Mouse (Mus musculus): ENCODE data around the gene Rft1. TPM values are rescaled to one million over a fixed set of nuclear protein-coding genes. Genes with fewer than 3 reads are reported as not detected.

The Rft1 gene
- polyA plus RNA-seq, 1 experiment from 2014 or later = 14.7 TPM

GRCm38 (mm10) chr14:30616751-30617150, 37.4 kb upstream of the Rft1 start:
- Histone ChIP-seq H3K27ac (ENCODE audit: low read length) (no peak overlapping the region), H3K4me2 (ENCODE audit: low read depth, low read length) (no peak overlapping the region), H3K4me3 (ENCODE audit: low read length) (no peak overlapping the region), H3K9ac (ENCODE audit: low read depth, low read length) (no peak overlapping the region), H3K36me3 (ENCODE audit: control insufficient read depth, insufficient read depth, low read length) (no peaks in the 10 kb centered on the region), H3K9me3 (ENCODE audit: control insufficient read depth, low read length) (no peaks in the 10 kb centered on the region), H3K27me3 (replicated peaks; ENCODE audit: control insufficient read depth, insufficient read depth, low read length) (no peaks in the 10 kb centered on the region), H3K4me1 (ENCODE audit: control insufficient read depth, insufficient read depth, low read length) (peaks cover 10% of the 10 kb centered on the region; the same call in 1 of the 2 replicates)
- WGBS = 64% methylated on average over 2 of the region's 2 CpGs
- ATAC-seq = no peak

- Histone ChIP-seq H3K36me3 (ENCODE audit: control insufficient read depth, insufficient read depth, low read length) (no peaks in the 10 kb centered on the region), H3K9ac (ENCODE audit: low read depth, low read length) (no peak overlapping the region), H3K4me3 (ENCODE audit: low read length) (no peak overlapping the region), H3K9me3 (ENCODE audit: control insufficient read depth, low read length) (no peaks in the 10 kb centered on the region), H3K4me2 (ENCODE audit: low read depth, low read length) (no peak overlapping the region), H3K27me3 (replicated peaks; ENCODE audit: control insufficient read depth, insufficient read depth, low read length) (no peaks in the 10 kb centered on the region), H3K4me1 (ENCODE audit: control insufficient read depth, insufficient read depth, low read length) (peaks cover 6% of the 10 kb centered on the region; the same call in 1 of the 2 replicates), H3K27ac (ENCODE audit: low read length) (no peak overlapping the region)
- WGBS = 90% methylated on average over 2 of the region's 2 CpGs
- no peak for ATAC-seq
These were observed 35.3 kb upstream of the Rft1 start for GRCm38 (mm10) chr14:30618746-30619275.

DNA sequence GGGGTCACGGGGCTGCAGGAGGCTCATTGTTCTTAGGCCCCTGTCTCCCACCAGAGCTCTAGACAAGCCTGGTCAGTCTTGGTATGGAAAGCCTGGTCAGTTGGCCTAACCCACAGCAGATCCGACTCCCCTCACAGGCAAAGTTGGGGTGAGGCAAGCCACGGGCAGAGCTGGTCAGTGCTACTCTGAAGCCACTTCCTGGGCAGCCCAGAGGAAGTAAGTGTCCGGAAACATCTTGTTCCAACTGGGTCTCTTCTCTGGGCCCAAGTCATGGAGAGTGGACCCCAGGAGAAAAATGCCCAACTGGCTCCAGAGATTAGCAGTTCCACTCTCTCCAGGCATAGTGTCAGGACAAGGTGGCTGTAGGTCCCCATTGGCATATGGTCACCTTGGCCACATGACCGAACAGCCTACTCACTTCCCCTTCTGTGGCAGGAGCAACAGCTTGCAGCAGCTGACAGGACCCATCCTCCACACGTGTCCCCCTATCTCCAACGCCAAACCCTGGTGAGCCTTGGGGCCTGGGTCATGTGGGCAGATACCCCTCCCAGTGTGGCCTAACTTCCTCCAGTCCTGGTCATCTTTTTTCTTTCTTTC, 34.1 kb upstream of the Rft1 start:
- Histone ChIP-seq H3K27ac (ENCODE audit: low read length) (no peak overlapping the region), H3K4me1 (ENCODE audit: control insufficient read depth, insufficient read depth, low read length) (peaks cover 18% of the 10 kb centered on the region), H3K4me3 (ENCODE audit: low read length) (no peak overlapping the region), H3K9me3 (ENCODE audit: control insufficient read depth, low read length) (no peaks in the 10 kb centered on the region), H3K27me3 (replicated peaks; ENCODE audit: control insufficient read depth, insufficient read depth, low read length) (no peaks in the 10 kb centered on the region), H3K9ac (ENCODE audit: low read depth, low read length) (no peak overlapping the region), H3K4me2 (ENCODE audit: low read depth, low read length) (no peak overlapping the region), H3K36me3 (ENCODE audit: control insufficient read depth, insufficient read depth, low read length) (no peaks in the 10 kb centered on the region)
- 87% methylated on average over 7 of the region's 7 CpGs for WGBS
- no peak for ATAC-seq

DNA sequence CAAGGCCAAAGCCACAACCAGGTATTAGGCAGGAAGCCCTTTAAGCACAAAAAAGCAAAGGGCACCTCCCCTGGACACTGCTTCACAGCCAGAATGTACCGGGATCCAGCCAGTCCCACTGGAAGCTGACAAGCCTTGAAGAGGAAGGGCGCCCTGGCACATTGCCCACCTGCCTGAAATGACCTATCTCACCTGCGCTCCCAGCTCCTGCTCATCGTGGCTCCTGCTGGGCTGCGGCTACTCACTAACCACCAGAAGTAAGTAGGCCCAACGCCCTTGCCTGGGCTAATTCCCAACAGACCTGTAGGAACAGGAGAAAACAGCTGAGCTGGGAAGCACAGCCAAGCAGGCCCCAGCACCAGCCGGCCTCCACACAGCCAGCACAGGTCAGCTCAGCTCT, 32.0 kb upstream of the Rft1 start:
- H3K27ac ChIP-seq (ENCODE audit: low read length) = no peak overlapping the region
- no peak for ATAC-seq
- no peaks in the 10 kb centered on the region for H3K9me3 ChIP-seq (ENCODE audit: control insufficient read depth, low read length)
- 83% methylated on average over 7 of the region's 7 CpGs for WGBS
- peaks cover 24% of the 10 kb centered on the region for H3K4me1 ChIP-seq (ENCODE audit: control insufficient read depth, insufficient read depth, low read length)
- H3K36me3 ChIP-seq (ENCODE audit: control insufficient read depth, insufficient read depth, low read length) = no peaks in the 10 kb centered on the region
- no peak overlapping the region for H3K4me2 ChIP-seq (ENCODE audit: low read depth, low read length)
- no peak overlapping the region for H3K9ac ChIP-seq (ENCODE audit: low read depth, low read length)
- no peaks in the 10 kb centered on the region for H3K27me3 ChIP-seq (replicated peaks; ENCODE audit: control insufficient read depth, insufficient read depth, low read length)
- no peak overlapping the region for H3K4me3 ChIP-seq (ENCODE audit: low read length)

DNA sequence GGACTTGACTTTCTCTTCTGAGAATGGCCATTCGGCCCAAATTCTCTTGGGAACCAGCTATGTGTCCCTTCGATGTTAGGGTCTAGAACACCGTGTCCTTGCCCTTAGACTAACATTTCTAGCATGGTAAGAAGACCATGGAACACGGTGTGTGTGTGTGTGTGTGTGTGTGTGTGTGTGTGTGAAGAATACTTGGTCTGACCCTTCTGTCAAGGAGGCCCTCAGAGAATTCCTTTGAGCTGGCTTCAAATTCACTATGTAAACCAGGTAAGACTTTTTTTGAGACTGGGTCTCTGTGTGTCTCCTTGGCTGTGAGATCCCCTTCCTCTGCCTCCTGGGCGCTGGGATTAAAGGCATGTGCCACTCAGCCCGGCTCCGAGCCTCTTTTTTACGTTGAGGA, 31.6 kb upstream of the Rft1 start:
- WGBS = 87% methylated on average over 8 of the region's 8 CpGs
- Histone ChIP-seq H3K4me1 (ENCODE audit: control insufficient read depth, insufficient read depth, low read length) (peaks cover 24% of the 10 kb centered on the region), H3K36me3 (ENCODE audit: control insufficient read depth, insufficient read depth, low read length) (no peaks in the 10 kb centered on the region), H3K27ac (ENCODE audit: low read length) (no peak overlapping the region), H3K9ac (ENCODE audit: low read depth, low read length) (no peak overlapping the region), H3K4me2 (ENCODE audit: low read depth, low read length) (no peak overlapping the region), H3K4me3 (ENCODE audit: low read length) (no peak overlapping the region), H3K27me3 (replicated peaks; ENCODE audit: control insufficient read depth, insufficient read depth, low read length) (no peaks in the 10 kb centered on the region), H3K9me3 (ENCODE audit: control insufficient read depth, low read length) (no peaks in the 10 kb centered on the region)
- ATAC-seq = no peak

GRCm38 (mm10) chr14:30624277-30624721, 29.9 kb upstream of the Rft1 start:
- ATAC-seq = peak; percentile 4
- Histone ChIP-seq H3K4me3 (ENCODE audit: low read length) (peak overlapping the region; percentile 85), H3K4me2 (ENCODE audit: low read depth, low read length) (peak overlapping the region; percentile 88), H3K36me3 (ENCODE audit: control insufficient read depth, insufficient read depth, low read length) (no peaks in the 10 kb centered on the region), H3K9ac (ENCODE audit: low read depth, low read length) (peak overlapping the region; percentile 88; the same call in 1 of the 2 replicates), H3K4me1 (ENCODE audit: control insufficient read depth, insufficient read depth, low read length) (peaks cover 33% of the 10 kb centered on the region), H3K27ac (ENCODE audit: low read length) (peak overlapping the region; percentile 75), H3K27me3 (replicated peaks; ENCODE audit: control insufficient read depth, insufficient read depth, low read length) (no peaks in the 10 kb centered on the region), H3K9me3 (ENCODE audit: control insufficient read depth, low read length) (no peaks in the 10 kb centered on the region)
- 51% methylated on average over 8 of the region's 8 CpGs for WGBS

GRCm38 (mm10) chr14:30625131-30625807, 28.9 kb upstream of the Rft1 start:
- H3K9me3 ChIP-seq (ENCODE audit: control insufficient read depth, low read length) = no peaks in the 10 kb centered on the region
- H3K36me3 ChIP-seq (ENCODE audit: control insufficient read depth, insufficient read depth, low read length) = no peaks in the 10 kb centered on the region
- peak overlapping the region; percentile 85 for H3K4me3 ChIP-seq (ENCODE audit: low read length)
- H3K9ac ChIP-seq (ENCODE audit: low read depth, low read length) = peak overlapping the region; percentile 88
- no peaks in the 10 kb centered on the region for H3K27me3 ChIP-seq (replicated peaks; ENCODE audit: control insufficient read depth, insufficient read depth, low read length)
- under 1% methylated on average over 39 of the region's 39 CpGs for WGBS
- peaks cover 33% of the 10 kb centered on the region for H3K4me1 ChIP-seq (ENCODE audit: control insufficient read depth, insufficient read depth, low read length)
- peak overlapping the region; percentile 75 for H3K27ac ChIP-seq (ENCODE audit: low read length)
- H3K4me2 ChIP-seq (ENCODE audit: low read depth, low read length) = peak overlapping the region; percentile 88
- ATAC-seq = peak; percentile 47

DNA sequence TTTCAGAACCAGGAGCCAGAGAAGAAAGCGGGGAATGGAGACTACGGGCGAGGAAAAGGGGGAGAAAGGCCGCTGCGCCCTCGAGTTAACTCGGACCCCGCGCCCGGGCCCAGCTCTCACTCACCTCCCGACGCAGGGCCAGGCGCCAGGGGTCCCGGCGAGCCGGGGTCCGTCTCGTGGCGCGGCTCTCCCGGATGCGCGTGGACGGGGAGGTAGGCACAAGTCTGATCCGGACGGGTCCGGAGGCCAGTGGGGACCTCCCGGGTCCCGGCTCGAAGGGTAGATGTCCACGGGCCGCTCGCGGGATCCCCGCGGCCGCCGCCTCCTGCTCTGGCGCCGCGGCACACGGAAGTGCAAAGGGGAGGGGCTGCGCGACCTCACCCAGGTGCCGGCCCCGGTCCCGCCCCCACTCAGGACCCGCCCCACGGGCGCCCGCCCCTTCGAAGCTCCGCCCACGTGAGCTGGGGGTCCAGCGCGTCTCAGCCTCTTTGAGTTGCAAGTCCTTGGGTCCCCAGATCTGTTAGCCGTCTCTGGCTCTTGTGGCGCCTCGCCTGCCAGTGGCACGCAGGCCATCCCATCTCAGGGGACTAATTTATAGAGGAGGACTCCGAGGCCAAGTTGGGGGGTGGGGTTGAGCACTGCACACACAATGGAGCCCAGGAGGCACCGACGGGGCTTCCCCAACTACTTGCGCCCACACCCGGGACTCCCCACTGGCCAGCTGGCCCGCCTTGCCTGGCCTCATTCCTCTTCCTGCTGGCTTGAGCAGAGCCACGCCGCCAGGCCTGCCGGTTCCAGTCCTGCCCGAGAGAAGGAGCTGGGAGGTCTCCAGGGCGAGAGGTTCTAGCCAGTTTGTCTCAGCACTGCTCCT, 28.1 kb upstream of the Rft1 start, which contains the start of gene Prkcd:
Gene Prkcd (minus strand): TSS at position 355 of the 871 bp plus-strand sequence.
- Histone ChIP-seq H3K4me3 (ENCODE audit: low read length) (peak within 1 kb of the TSS; percentile 85), H3K4me1 (ENCODE audit: control insufficient read depth, insufficient read depth, low read length) (peaks cover 37% of the 10 kb centered on the region), H3K9me3 (ENCODE audit: control insufficient read depth, low read length) (no peaks in the 10 kb centered on the region), H3K27me3 (replicated peaks; ENCODE audit: control insufficient read depth, insufficient read depth, low read length) (no peaks in the 10 kb centered on the region), H3K27ac (ENCODE audit: low read length) (peak within 1 kb of the TSS; percentile 86), H3K4me2 (ENCODE audit: low read depth, low read length) (peak within 1 kb of the TSS; percentile 88), H3K36me3 (ENCODE audit: control insufficient read depth, insufficient read depth, low read length) (no peaks in the 10 kb centered on the region), H3K9ac (ENCODE audit: low read depth, low read length) (peak within 1 kb of the TSS; percentile 88)
- peak; percentile 72 for ATAC-seq
- under 1% methylated on average over 64 of the region's 71 CpGs for WGBS
